Mouse (Mus musculus): Measurements from ENCODE around the gene Rabgap1l.

Rabgap1l gene

GRCm38 (mm10) chr1:160312658-160313057 is 480.4 kb downstream of the Rabgap1l start:
- DNase-seq (ENCODE audit: low spot score) = no peak

GRCm38 (mm10) chr1:160311861-160312260 is 481.1 kb downstream of the Rabgap1l start:
- no peak for DNase-seq (ENCODE audit: low spot score)

GRCm38 (mm10) chr1:160309951-160310350 is 483.1 kb downstream of the Rabgap1l start:
- DNase-seq (ENCODE audit: low spot score) = no peak

GRCm38 (mm10) chr1:160308996-160309395 is 484.0 kb downstream of the Rabgap1l start:
- DNase-seq (ENCODE audit: low spot score) = peak; percentile 51

- no peak for DNase-seq (ENCODE audit: low spot score)
Observed at GRCm38 (mm10) chr1:160308498-160308897, 484.5 kb downstream of the Rabgap1l start.

GRCm38 (mm10) chr1:160306866-160307616 is 486.0 kb downstream of the Rabgap1l start:
- DNase-seq (ENCODE audit: low spot score) = no peak

GRCm38 (mm10) chr1:160306336-160306735 is 486.7 kb downstream of the Rabgap1l start:
- no peak for DNase-seq (ENCODE audit: low spot score)

- DNase-seq (ENCODE audit: low spot score) = no peak
Observed at GRCm38 (mm10) chr1:160305826-160306225, 487.2 kb downstream of the Rabgap1l start.

GRCm38 (mm10) chr1:160304969-160305498 is 488.0 kb downstream of the Rabgap1l start:
- no peak for DNase-seq (ENCODE audit: low spot score)

- no peak for DNase-seq (ENCODE audit: low spot score)
Observed at GRCm38 (mm10) chr1:160302268-160302667, 490.7 kb downstream of the Rabgap1l start.

- no peak for DNase-seq (ENCODE audit: low spot score)
Observed at GRCm38 (mm10) chr1:160301156-160301555, 491.9 kb downstream of the Rabgap1l start.

- no peak for DNase-seq (ENCODE audit: low spot score)
Observed at GRCm38 (mm10) chr1:160300704-160301103, 492.3 kb downstream of the Rabgap1l start.

GRCm38 (mm10) chr1:160299979-160300378 is 493.0 kb downstream of the Rabgap1l start:
- no peak for DNase-seq (ENCODE audit: low spot score)

GRCm38 (mm10) chr1:160298893-160299292 is 494.1 kb downstream of the Rabgap1l start:
- no peak for DNase-seq (ENCODE audit: low spot score)

- no peak for DNase-seq (ENCODE audit: low spot score)
Observed at GRCm38 (mm10) chr1:160297701-160298100, 495.3 kb downstream of the Rabgap1l start.

- DNase-seq (ENCODE audit: low spot score) = no peak
Observed at GRCm38 (mm10) chr1:160295323-160295722, 497.7 kb downstream of the Rabgap1l start.

- no peak for DNase-seq (ENCODE audit: low spot score)
Observed at GRCm38 (mm10) chr1:160293488-160293887, 499.5 kb downstream of the Rabgap1l start.

- DNase-seq (ENCODE audit: low spot score) = no peak
Observed at GRCm38 (mm10) chr1:160292058-160292457, 501.0 kb downstream of the Rabgap1l start.

GRCm38 (mm10) chr1:160290242-160290641 is 502.8 kb downstream of the Rabgap1l start:
- DNase-seq (ENCODE audit: low spot score) = no peak

GRCm38 (mm10) chr1:160287058-160287645 is 505.9 kb downstream of the Rabgap1l start:
- DNase-seq (ENCODE audit: low spot score) = no peak

GRCm38 (mm10) chr1:160286400-160287057 is 506.5 kb downstream of the Rabgap1l start:
- DNase-seq (ENCODE audit: low spot score) = no peak

- no peak for DNase-seq (ENCODE audit: low spot score)
Observed at GRCm38 (mm10) chr1:160284241-160284640, 508.8 kb downstream of the Rabgap1l start.
